Mouse (Mus musculus) thymus, postnatal 10 days (tissue): ENCODE data around the gene Syp.
A peak's percentile ranks its signal among the peaks of the same experiment; 100 is the strongest.

Experiments
- DNase-seq, 2 experiments: peaks; one replicate each; pipeline ENCODE4 v3.0.0; 2021; ENCODE audit warnings: low spot score in 2 of 2

Syp gene

GRCm38 (mm10) chrX:7662936-7663335 is 24.7 kb downstream of the Syp start:
- DNase-seq, result no peak

- DNase-seq, result no peak
Observed at GRCm38 (mm10) chrX:7664791-7665190, 26.5 kb downstream of the Syp start.

DNA sequence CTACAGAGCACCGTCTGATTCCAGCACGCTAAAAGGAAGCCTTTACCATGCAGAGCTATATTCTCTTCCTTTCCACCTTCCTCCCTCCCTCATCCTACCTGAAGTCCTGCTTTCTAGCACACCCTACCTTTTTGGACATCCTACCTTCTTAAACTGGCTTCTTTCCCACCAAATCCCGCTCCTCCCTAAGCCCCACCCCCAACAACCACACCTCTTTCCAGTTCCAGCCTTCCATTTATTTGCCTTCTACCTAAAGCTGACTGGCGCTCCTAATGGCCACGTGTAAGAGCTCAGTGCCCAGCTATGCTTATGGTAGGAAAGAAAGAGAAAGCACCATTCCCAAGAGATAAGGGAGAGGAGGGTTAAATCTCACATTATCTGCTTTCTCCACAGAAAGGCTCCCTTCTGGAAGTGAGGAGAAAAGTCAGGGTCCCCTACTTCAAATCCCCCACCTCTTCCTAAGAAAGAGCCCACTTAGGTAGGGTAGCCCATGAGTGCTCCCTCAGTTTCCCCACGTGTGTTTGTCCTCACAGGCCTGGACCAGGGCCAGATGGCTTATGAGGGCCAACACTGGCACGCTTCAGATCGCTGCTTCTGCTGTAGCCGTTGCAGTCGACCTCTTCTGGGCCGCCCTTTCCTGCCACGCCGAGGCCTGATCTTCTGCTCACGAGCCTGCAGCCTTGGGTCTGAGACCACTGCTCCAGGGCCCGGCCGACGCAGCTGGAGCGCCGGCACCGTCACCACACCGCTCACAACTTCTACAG is 27.6 kb downstream of the Syp start:
- no peak for DNase-seq

GRCm38 (mm10) chrX:7670390-7670881 is 32.2 kb downstream of the Syp start:
- peak; percentile 20 to 26 for DNase-seq

- DNase-seq, result no peak
Observed at GRCm38 (mm10) chrX:7670921-7671623, 32.8 kb downstream of the Syp start, which contains the start of gene Plp2. Gene Plp2, minus strand, starts transcription at chrX:7671390.

DNA sequence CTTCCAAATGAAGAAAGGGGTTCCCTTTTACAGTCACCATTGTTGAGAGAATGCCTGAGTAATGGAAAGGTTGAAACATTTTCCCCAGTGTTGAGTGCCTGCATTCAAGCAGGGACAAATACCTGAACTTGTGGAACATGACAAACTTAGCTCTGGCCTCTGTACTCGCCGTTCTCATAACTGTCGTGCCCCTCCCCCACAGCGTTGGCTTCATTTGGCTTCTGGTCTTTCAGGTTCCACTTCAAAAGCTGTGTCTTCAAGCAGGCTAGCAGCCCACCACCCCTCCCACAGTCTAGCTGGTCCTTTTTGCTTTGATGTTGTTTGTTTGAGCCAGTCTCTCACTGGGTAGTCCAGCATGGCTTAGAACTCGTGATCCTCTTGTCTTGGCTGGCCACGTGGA is 34.5 kb downstream of the Syp start:
- no peak for DNase-seq

GRCm38 (mm10) chrX:7673578-7674281 is 35.5 kb downstream of the Syp start:
- peak; percentile 33 to 34 for DNase-seq

DNA sequence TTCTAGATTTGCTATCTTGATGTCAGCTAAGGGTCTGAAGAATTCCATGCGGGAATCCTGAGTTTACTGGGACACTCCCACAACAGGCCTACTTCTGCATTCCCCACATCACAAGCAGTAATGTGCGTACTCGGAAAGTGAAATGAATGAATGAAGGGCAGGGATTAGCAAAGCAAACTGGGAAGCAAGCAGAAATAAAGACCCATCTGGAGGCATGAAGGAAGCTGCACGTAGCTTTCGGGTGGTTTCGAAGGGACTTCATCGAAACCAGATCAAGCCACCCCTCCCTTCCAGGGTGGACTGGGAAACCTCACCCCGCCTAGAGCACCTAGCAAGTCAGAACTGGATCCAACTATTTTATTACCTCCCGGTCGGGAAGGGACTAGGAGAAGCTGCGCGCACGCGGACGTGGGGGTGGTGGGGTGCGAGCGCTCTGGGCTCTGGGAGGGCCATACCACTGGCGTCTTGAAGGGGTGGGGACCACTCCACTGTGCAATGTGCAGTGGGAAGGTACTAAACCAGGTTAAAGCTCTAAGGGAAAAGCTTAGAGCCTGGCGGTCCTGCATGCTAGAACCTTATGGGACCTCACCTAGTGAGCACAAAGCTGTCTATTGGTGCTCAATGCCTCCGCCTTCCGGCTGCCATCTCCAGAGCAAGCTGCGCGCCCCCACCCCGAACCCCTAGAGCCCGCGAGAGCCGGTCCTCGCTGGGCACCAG is 36.2 kb downstream of the Syp start:
- DNase-seq, result peak; percentile 23

DNA sequence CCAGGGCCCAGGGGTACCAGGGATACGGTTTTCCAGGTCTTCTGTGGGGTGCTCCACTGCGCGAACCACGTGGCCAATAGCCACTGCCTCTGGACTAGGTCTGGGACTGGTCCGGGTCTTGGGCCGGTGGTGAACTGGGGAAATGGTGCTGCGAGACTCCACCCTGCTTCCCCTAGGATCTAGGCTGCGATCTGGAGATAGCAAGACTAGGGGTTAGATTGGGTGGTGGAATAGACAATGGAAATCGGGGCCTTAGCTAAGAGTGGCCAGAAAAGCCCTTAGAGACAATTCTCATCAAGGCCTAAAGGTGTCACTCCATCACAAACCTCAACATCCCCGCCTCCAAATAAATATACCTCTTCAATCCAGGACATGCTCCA is 36.7 kb downstream of the Syp start:
- DNase-seq, result no peak

DNA sequence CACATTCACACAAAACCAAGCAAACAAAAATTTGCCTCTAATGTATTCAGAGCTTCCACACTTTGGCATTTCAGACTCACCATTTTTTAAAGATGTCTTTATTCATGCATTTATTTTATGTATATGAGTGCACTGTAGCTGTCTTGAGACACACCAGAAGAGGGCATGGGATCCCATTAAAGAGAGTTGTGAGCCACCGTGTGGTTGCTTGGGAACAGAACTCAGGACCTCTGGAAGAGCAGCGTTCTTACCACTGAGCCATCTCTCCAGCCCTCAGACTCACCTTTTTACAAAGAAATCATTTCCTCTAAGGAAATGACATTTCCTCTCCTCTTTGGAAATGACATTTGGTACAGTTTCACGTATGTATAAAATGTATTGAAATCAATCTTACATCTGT is 40.7 kb downstream of the Syp start:
- no peak for DNase-seq

DNA sequence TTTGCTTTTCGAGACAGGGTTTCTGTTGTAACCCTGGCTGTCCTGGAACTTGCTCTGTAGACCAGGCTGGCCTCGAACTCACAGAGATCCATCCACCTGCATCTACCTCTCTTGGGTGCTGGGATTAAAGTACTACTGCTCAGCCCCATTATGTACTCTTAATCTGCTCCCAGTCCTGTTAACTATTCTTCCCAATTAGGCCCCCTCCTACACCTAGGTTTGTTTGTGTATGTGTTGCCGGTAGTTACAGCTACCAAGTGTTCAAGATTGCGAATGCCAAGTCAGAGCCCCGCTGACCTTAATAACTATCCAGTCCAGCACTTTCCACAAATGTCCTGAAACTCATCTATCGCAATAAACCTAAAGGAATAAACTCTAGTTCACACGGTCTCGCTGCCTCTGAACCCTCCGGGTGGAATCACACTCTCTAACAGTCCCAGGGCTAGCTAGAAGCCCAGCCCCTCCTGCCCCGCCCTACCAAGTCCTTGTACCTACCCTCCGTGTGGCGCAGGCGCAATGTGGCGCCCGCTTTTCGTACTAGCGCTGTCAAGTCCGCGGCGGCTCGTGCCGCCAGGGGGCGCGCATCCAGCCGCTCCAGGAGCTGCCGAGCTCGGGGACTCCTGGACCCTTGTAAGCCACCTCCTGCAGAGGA is 41.3 kb downstream of the Syp start:
- DNase-seq, result peak; percentile 74 to 89

GRCm38 (mm10) chrX:7680057-7680412 is 41.8 kb downstream of the Syp start:
- no peak for DNase-seq

GRCm38 (mm10) chrX:7680864-7681263 is 42.6 kb downstream of the Syp start, which contains the start of gene Magix:
Gene Magix, minus strand, starts transcription at chrX:7681251.
- DNase-seq, result no peak

- DNase-seq, result no peak
Observed at GRCm38 (mm10) chrX:7688321-7688720, 50.0 kb downstream of the Syp start.

GRCm38 (mm10) chrX:7690486-7690885 is 52.2 kb downstream of the Syp start:
- no peak for DNase-seq

DNA sequence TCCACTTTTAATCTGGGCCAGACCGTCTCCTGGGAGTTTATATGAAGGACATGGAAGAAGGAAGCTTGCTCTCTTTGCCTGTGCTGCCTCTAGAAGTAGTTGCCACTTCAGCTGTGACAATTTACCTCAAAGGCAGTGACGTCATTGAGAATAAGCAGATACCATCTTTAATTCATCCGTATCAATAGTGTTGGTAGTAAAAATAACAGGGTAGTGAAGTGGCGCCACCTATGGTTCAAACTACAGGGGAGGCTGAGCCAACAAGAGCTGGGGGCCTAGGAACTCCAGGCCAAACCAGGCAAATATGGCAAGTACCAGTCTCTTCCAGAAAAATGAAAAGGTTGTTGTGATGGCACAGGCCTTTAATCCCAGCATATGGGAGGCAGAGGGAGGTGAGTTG is 54.6 kb downstream of the Syp start:
- peak in 1 of 2 experiments; percentile 37 for DNase-seq

- no peak for DNase-seq
Observed at GRCm38 (mm10) chrX:7696520-7696919, 58.2 kb downstream of the Syp start.

DNA sequence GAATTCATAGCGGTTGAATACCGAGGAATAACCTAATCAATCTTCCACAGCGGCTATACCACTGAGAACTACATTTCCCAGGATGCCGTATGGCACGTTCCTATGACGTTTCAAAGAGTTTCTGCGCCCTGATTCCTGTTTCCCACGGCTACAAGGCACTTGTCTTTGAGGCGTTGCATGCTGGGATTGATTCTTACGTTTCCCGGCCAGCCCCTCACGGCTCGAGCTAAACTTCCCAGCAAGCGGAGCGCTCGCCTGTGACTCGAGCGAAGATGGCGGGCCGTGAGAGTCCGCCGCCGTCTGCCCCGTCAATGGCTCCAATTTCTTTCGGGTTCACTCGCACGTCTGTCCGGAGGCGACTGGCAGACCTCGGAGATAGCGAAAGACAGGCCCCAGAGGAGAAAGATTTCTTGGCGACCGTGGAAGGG is 58.7 kb downstream of the Syp start, which contains the start of gene Gpkow:
Gene Gpkow (plus strand): TSS at position 178 of the 428 bp plus-strand sequence.
- DNase-seq, result peak; percentile 69 to 74
